Mouse (Mus musculus) macrophage (primary cell): ENCODE data around the gene Slc43a3. TPM values are rescaled to one million over a fixed set of nuclear protein-coding genes. Genes with fewer than 3 reads are reported as not detected.

Experiments used
- H3K27ac ChIP-seq: fragments of 350-480 bp; formaldehyde crosslinking; 2 replicates; pipeline ENCODE4 v1.9.0; 2021
- H3K36me3 ChIP-seq: fragments of 350-480 bp; formaldehyde crosslinking; 2 replicates; pipeline ENCODE4 v1.9.0; 2021; ENCODE audit errors: inconsistent target
- H3K4me3 ChIP-seq: fragments of 350-480 bp; formaldehyde crosslinking; 2 replicates; pipeline ENCODE4 v1.9.0; 2021; ENCODE audit errors: inconsistent target
- H3K79me2 ChIP-seq: fragments of 350-480 bp; formaldehyde crosslinking; 2 replicates; pipeline ENCODE4 v1.9.0; 2021; ENCODE audit errors: inconsistent target
- WGBS: methylation state at CpG from one replicate; pipeline ENCODE4 v1.1.7; 2026; ENCODE audit warnings: inconsistent platforms; ENCODE audit not compliant: missing documents; 5-methylcytosine and 5-hydroxymethylcytosine counted together
- polyA plus RNA-seq: library from polyadenylated mRNA; stranded (reverse); fragments of 250-400 nt; gene quantifications from 3 replicates; pipeline ENCODE4 v1.2.4, GENCODE M21; 2018; ENCODE audit warnings: inconsistent platforms

The Slc43a3 gene
- polyA plus RNA-seq, 1 experiment from 2014 or later: 13.4 TPM

- no peak overlapping the region for H3K4me3 ChIP-seq
- 50% methylated on average over 7 of the region's 8 CpGs for WGBS
- no peaks in the 10 kb centered on the region for H3K79me2 ChIP-seq
- H3K27ac ChIP-seq: no peak overlapping the region
- no peaks in the 10 kb centered on the region for H3K36me3 ChIP-seq
Measured at GRCm38 (mm10) chr2:84916548-84917320, 19.6 kb upstream of the Slc43a3 start.

- Histone ChIP-seq H3K79me2 (no peaks in the 10 kb centered on the region), H3K36me3 (no peaks in the 10 kb centered on the region), H3K4me3 (no peak overlapping the region), H3K27ac (no peak overlapping the region)
- WGBS: 92% methylated on average over 3 of the region's 3 CpGs
Measured at GRCm38 (mm10) chr2:84918188-84918587, 18.2 kb upstream of the Slc43a3 start.

- H3K27ac ChIP-seq: no peak overlapping the region
- H3K79me2 ChIP-seq: no peaks in the 10 kb centered on the region
- WGBS: 68% methylated on average over 10 of the region's 10 CpGs
Measured at GRCm38 (mm10) chr2:84919601-84920108, 16.7 kb upstream of the Slc43a3 start.

GRCm38 (mm10) chr2:84930186-84930585, 6.2 kb upstream of the Slc43a3 start:
- no peak overlapping the region for H3K27ac ChIP-seq
- no peak overlapping the region for H3K4me3 ChIP-seq
- no peaks in the 10 kb centered on the region for H3K36me3 ChIP-seq
- H3K79me2 ChIP-seq: no peaks in the 10 kb centered on the region
- 20% methylated on average over 7 of the region's 7 CpGs for WGBS

More at GRCm38 (mm10) chr2:84919601-84920108, 16.7 kb upstream of the Slc43a3 start:
- H3K36me3 ChIP-seq: no peaks in the 10 kb centered on the region
- no peak overlapping the region for H3K4me3 ChIP-seq

GRCm38 (mm10) chr2:84933992-84934648, 2.3 kb upstream of the Slc43a3 start:
- H3K36me3 ChIP-seq: no peaks in the 10 kb centered on the region
- H3K27ac ChIP-seq: no peak overlapping the region
- peaks cover 7% of the 10 kb centered on the region; the same call in 1 of the 2 replicates for H3K79me2 ChIP-seq
- no peak overlapping the region for H3K4me3 ChIP-seq
- WGBS: 47% methylated on average over 8 of the region's 8 CpGs

- Histone ChIP-seq H3K36me3 (no peaks in the 10 kb centered on the region), H3K4me3 (no peak overlapping the region), H3K79me2 (peaks cover 7% of the 10 kb centered on the region; the same call in 1 of the 2 replicates), H3K27ac (no peak overlapping the region)
- WGBS: 85% methylated on average over 4 of the region's 4 CpGs
Measured at GRCm38 (mm10) chr2:84934649-84935007, 1.8 kb upstream of the Slc43a3 start.

- 93% methylated on average over 5 of the region's 5 CpGs for WGBS
Measured at GRCm38 (mm10) chr2:84935065-84935464, 1.3 kb upstream of the Slc43a3 start.

GRCm38 (mm10) chr2:84937491-84938150, 1.2 kb downstream of the Slc43a3 start:
- peak overlapping the region; percentile 39 for H3K4me3 ChIP-seq
- H3K27ac ChIP-seq: peak overlapping the region; percentile 16
- WGBS: 20% methylated on average over 3 of the region's 3 CpGs
- no peaks in the 10 kb centered on the region for H3K36me3 ChIP-seq
- peaks cover 7% of the 10 kb centered on the region; the same call in 1 of the 2 replicates for H3K79me2 ChIP-seq

More at GRCm38 (mm10) chr2:84935065-84935464, 1.3 kb upstream of the Slc43a3 start:
- H3K36me3 ChIP-seq: no peaks in the 10 kb centered on the region
- H3K79me2 ChIP-seq: peaks cover 7% of the 10 kb centered on the region; the same call in 1 of the 2 replicates
- H3K4me3 ChIP-seq: no peak overlapping the region
- H3K27ac ChIP-seq: no peak overlapping the region

GRCm38 (mm10) chr2:84938249-84938946, 2.0 kb downstream of the Slc43a3 start:
- H3K4me3 ChIP-seq: peak overlapping the region; percentile 39; the same call in 1 of the 2 replicates
- peaks cover 7% of the 10 kb centered on the region; the same call in 1 of the 2 replicates for H3K79me2 ChIP-seq
- peak overlapping the region; percentile 41 for H3K27ac ChIP-seq
- H3K36me3 ChIP-seq: no peaks in the 10 kb centered on the region
- WGBS: 24% methylated on average over 5 of the region's 5 CpGs

- Histone ChIP-seq H3K79me2 (peaks cover 7% of the 10 kb centered on the region; the same call in 1 of the 2 replicates), H3K36me3 (no peaks in the 10 kb centered on the region), H3K4me3 (no peak overlapping the region), H3K27ac (no peak overlapping the region)
- WGBS: 78% methylated on average over 3 of the region's 3 CpGs
Measured at GRCm38 (mm10) chr2:84939306-84939705, 2.9 kb downstream of the Slc43a3 start.

- WGBS: 94% methylated on average over 6 of the region's 6 CpGs
- Histone ChIP-seq H3K36me3 (0 out of 2 replicates have a peak, but pooled peaks cover 4% of the 10 kb centered on the region), H3K4me3 (no peak overlapping the region), H3K27ac (no peak overlapping the region), H3K79me2 (peaks cover 7% of the 10 kb centered on the region; the same call in 1 of the 2 replicates)
Measured at GRCm38 (mm10) chr2:84939711-84940110, 3.3 kb downstream of the Slc43a3 start.

- Histone ChIP-seq H3K36me3 (peaks cover 8% of the 10 kb centered on the region; the same call in 1 of the 2 replicates), H3K27ac (no peak overlapping the region), H3K4me3 (no peak overlapping the region), H3K79me2 (peaks cover 7% of the 10 kb centered on the region; the same call in 1 of the 2 replicates)
- WGBS: 63% methylated on average over 2 of the region's 2 CpGs
Measured at GRCm38 (mm10) chr2:84941332-84941731, 5.0 kb downstream of the Slc43a3 start.

- Histone ChIP-seq H3K27ac (no peak overlapping the region), H3K79me2 (peaks cover 7% of the 10 kb centered on the region; the same call in 1 of the 2 replicates), H3K4me3 (no peak overlapping the region), H3K36me3 (peaks cover 8% of the 10 kb centered on the region; the same call in 1 of the 2 replicates)
- WGBS: 93% methylated on average over 4 of the region's 4 CpGs
Measured at GRCm38 (mm10) chr2:84941795-84942194, 5.4 kb downstream of the Slc43a3 start.
